Mouse (Mus musculus): ENCODE measurements around the gene Olfr313. TPM values are rescaled to one million over a fixed set of nuclear protein-coding genes. Genes with fewer than 3 reads are reported as not detected.
A peak's percentile ranks its signal among the peaks of the same experiment; 100 is the strongest.

The Olfr313 gene
- total RNA-seq, 2 experiments from 2014 or later, result not detected

GRCm38 (mm10) chr11:58846919-58847461, 32.2 kb downstream of the Olfr313 start, which contains the start of gene Gm12258:
Gene Gm12258 (plus strand): TSS chr11:58847158.
- intact Hi-C loops (cut with DNase I), result loop anchor here (5.0 kb wide), 1 partner anchor 55 kb away; the partner anchor contains the start of gene Zfp39
- peak; percentile 77 to 86 for DNase-seq

DNA sequence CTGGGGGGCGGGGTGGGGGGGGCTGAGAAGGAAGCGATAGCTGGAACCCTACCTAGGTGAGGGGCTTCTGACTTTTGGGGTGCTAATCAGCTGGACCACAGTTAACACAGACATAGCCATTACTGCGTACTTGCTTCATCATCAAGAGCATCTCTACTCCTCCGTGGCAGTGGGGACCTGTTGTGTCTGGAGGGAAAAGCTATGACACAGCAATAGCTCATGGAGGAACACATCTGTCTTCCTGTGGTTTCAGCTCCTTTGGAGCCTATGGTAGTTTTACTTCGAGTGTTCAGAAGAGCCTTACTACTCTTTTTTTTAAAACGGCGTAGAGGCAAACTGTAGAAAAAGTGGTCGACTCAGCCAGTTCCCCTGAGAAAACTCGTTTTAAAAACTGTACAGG, 32.8 kb downstream of the Olfr313 start:
- no peak for DNase-seq
- intact Hi-C loops (cut with DNase I), result loop anchor here (5.0 kb wide), 1 partner anchor 55 kb away; the partner anchor contains the start of gene Zfp39

DNA sequence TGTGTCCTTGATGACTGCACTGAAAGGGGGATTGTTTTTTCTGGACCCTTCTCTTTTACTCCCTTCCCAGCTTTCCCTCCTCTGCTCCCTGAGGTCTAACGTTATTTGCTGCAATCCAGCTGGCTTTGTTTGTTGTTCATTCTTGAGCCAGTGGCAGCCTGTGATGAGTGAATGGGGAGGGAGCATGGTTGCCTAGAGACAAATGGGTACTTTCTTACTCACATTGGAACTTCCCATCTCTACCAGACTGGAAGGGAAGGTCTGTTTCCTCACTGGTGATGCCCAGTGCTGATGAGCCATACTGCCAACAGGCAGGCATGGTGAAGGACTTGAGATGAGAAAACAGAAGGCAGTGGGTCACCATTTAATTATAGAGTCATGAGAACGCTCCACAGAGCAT, 34.9 kb downstream of the Olfr313 start:
- intact Hi-C loops (cut with DNase I), result loop anchor here (5.0 kb wide), 1 partner anchor 53 kb away; the partner anchor contains the start of gene Zfp39
- DNase-seq, result no peak

GRCm38 (mm10) chr11:58860744-58861143, 45.9 kb downstream of the Olfr313 start:
- intact Hi-C loops (cut with DNase I), result no loop called here

DNA sequence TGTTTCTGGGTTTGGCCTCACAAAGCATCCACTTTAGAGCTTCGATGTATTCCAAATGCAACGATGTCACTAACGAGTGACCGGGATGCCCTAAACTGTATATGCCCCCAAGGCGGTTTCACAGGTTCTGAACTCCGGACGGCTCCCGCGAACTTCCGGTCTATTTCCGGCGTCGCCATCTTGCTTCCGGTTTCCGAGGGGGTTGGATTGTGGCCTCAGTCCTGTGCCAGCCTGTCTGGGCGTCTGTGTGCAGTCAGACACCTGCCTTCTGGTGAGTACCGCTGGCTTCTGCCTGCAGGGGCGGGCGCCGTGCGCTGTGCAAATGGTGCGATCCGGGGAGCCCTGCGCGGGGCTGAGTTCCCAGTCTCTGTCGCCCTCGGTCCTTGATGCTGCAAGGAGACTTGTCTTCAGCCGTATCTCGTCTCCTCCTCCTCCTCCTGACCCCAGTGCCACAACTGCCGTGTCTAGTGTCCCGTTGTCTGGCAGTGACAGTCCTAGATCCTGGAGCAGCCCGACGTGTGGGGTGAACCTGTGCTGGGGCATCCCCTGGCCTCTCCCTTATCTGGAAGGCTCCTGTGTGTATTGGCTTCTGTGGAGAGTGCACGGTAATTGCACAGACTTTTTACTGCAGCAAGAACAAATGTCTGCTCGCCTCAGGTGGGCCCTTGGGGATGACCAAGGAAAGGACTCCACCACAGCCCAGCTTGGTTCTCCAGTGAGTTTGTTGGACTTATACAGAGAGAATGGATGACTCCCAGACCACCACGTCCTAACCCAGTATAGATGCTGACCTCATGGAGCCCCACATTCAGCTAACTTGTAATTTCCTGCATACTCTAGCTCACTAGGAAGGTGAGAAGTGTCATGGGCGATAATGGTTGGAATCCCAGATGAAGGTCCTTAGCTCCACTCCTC, 52.5 kb downstream of the Olfr313 start, which contains the start of gene 2810021J22Rik:
2810021J22Rik (plus strand) TSS at position 178 of the 915 bp plus-strand sequence.
- intact Hi-C loops (cut with DNase I), result no loop called here
- DNase-seq, result peak; percentile 63 to 78

More at GRCm38 (mm10) chr11:58860744-58861143, 45.9 kb downstream of the Olfr313 start:
- DNase-seq, result no peak

GRCm38 (mm10) chr11:58867954-58868330, 53.1 kb downstream of the Olfr313 start:
- intact Hi-C loops (cut with DNase I), result no loop called here
- no peak for DNase-seq

Other genes with a start within 250 kb of the Olfr313 start
- gene Olfr224, start 244.4 kb upstream of the Olfr313 start, total RNA-seq (2021), result not detected
- gene Olfr325, start 237.3 kb upstream of the Olfr313 start, total RNA-seq (2021), result not detected
- gene Olfr324, start 219.9 kb upstream of the Olfr313 start, total RNA-seq (2021), result not detected
- 10 to 100 TPM in 1 of 2 experiments, 1 to 10 TPM in 1; 7.4 to 10.7 TPM for gene 2210407C18Rik, start 198.9 kb upstream of the Olfr313 start, total RNA-seq (2021)
- not detected for gene Olfr323, start 184.5 kb upstream of the Olfr313 start, total RNA-seq (2021)
- gene Trim58, start 174.5 kb upstream of the Olfr313 start, total RNA-seq (2021), result under 1 TPM in 1 of 2 experiments, not detected in 1; 0.17 TPM
- gene Olfr322, start 156.2 kb upstream of the Olfr313 start, total RNA-seq (2021), result not detected
- not detected for gene Olfr320, start 133.9 kb upstream of the Olfr313 start, total RNA-seq (2021)
- not detected for gene Olfr319, start 115.8 kb upstream of the Olfr313 start, total RNA-seq (2021)
- gene Olfr318, start 91.0 kb upstream of the Olfr313 start, total RNA-seq (2021), result not detected
- not detected for gene Olfr317, start 75.8 kb upstream of the Olfr313 start, total RNA-seq (2021)
- not detected for gene Olfr316, start 62.3 kb upstream of the Olfr313 start, total RNA-seq (2021)
- gene Olfr315, start 41.8 kb upstream of the Olfr313 start, total RNA-seq (2021), result not detected
- gene Olfr314, start 32.0 kb upstream of the Olfr313 start, total RNA-seq (2021), result not detected
- gene Fam183b, start 13.0 kb upstream of the Olfr313 start, total RNA-seq (2021), result not detected
- not detected for gene Olfr312, start 14.2 kb downstream of the Olfr313 start, total RNA-seq (2021)
- not detected for gene Olfr311, start 24.3 kb downstream of the Olfr313 start, total RNA-seq (2021)
- 1 to 10 TPM; 2.5 to 3.7 TPM for gene Gm12258, start 32.2 kb downstream of the Olfr313 start, total RNA-seq (2021)
- gene 2810021J22Rik, start 52.2 kb downstream of the Olfr313 start, total RNA-seq (2021), result 1 to 10 TPM; 3.2 to 3.6 TPM
- 1 to 10 TPM; 3.5 to 3.9 TPM for gene Zfp39, start 89.2 kb downstream of the Olfr313 start, total RNA-seq (2021)
- not detected for gene Btnl10, start 102.9 kb downstream of the Olfr313 start, total RNA-seq (2021)
- 100 to 1,000 TPM; 150 to 151 TPM for gene Rnf187, start 123.9 kb downstream of the Olfr313 start, total RNA-seq (2021)
- gene Hist3h2ba, start 133.9 kb downstream of the Olfr313 start, total RNA-seq (2021), result 10 to 100 TPM in 1 of 2 experiments, 1 to 10 TPM in 1; 3.9 to 14.1 TPM
- 10 to 100 TPM; 22.0 to 28.0 TPM for gene Hist3h2a, start 139.7 kb downstream of the Olfr313 start, total RNA-seq (2021)
- gene Trim17, start 139.7 kb downstream of the Olfr313 start, total RNA-seq (2021), result under 1 TPM; 0.10 to 0.19 TPM
- gene Trim11, start 163.1 kb downstream of the Olfr313 start, total RNA-seq (2021), result 10 to 100 TPM; 17.6 to 18.1 TPM

Data from heart, postnatal 14 days (tissue).